Mouse (Mus musculus) kidney, adult 2 months (tissue): ENCODE measurements around the gene Dsp.

Source experiments
- CTCF ChIP-seq: fragments of 200-500 bp; conservative IDR thresholded peaks from 2 replicates; pipeline ENCODE4 v1.5.1; 2011; ENCODE audit warnings: low read depth, mild to moderate bottlenecking, control low read depth, low read length, moderate library complexity, mixed read lengths; ENCODE audit not compliant: insufficient read depth, insufficient read length
- POLR2A ChIP-seq: fragments of 200-500 bp; IDR thresholded peaks from one replicate; pipeline ENCODE4 v1.6.1; 2011; ENCODE audit warnings: low read depth, low read length, control low read depth

- TF ChIP-seq CTCF = no peak
- no peak for TF ChIP-seq POLR2A
Observed at GRCm38 (mm10) chr13:38211122-38211521, 60.0 kb downstream of the Dsp start.
